Mouse (Mus musculus) lung, postnatal 36 days (tissue): ENCODE results near the gene Ube3b.
A peak's percentile ranks its signal among the peaks of the same experiment; 100 is the strongest.

Experiments
- DNase-seq: peaks from one replicate; pipeline ENCODE4 v3.0.0; 2022; ENCODE audit warnings: mixed read lengths

Gene Ube3b

GRCm38 (mm10) chr5:114428621-114429020 is 48.2 kb downstream of the Ube3b start:
- no peak for DNase-seq

- no peak for DNase-seq
Measured at GRCm38 (mm10) chr5:114429781-114430180, 49.4 kb downstream of the Ube3b start.

- no peak for DNase-seq
Measured at GRCm38 (mm10) chr5:114434359-114434758, 54.0 kb downstream of the Ube3b start.

- DNase-seq: no peak
Measured at GRCm38 (mm10) chr5:114435588-114435987, 55.2 kb downstream of the Ube3b start.

- DNase-seq: peak; percentile 99
Measured at GRCm38 (mm10) chr5:114443566-114444367, 63.4 kb downstream of the Ube3b start, which contains the start of the genes Mmab and Mvk. Mmab (minus strand) TSS chr5:114444060. Mvk (plus strand) TSS chr5:114444269.

- DNase-seq: no peak
Measured at GRCm38 (mm10) chr5:114444368-114444692, 63.9 kb downstream of the Ube3b start.

- peak; percentile 12 for DNase-seq
Measured at GRCm38 (mm10) chr5:114449011-114449410, 68.6 kb downstream of the Ube3b start.

- no peak for DNase-seq
Measured at GRCm38 (mm10) chr5:114456287-114456686, 75.9 kb downstream of the Ube3b start.

GRCm38 (mm10) chr5:114456995-114457605 is 76.7 kb downstream of the Ube3b start:
- DNase-seq: no peak

GRCm38 (mm10) chr5:114461238-114461637 is 80.8 kb downstream of the Ube3b start:
- DNase-seq: peak; percentile 84

GRCm38 (mm10) chr5:114462067-114463040 is 81.9 kb downstream of the Ube3b start:
- no peak for DNase-seq

GRCm38 (mm10) chr5:114464561-114464960 is 84.2 kb downstream of the Ube3b start:
- no peak for DNase-seq

- no peak for DNase-seq
Measured at GRCm38 (mm10) chr5:114465641-114466040, 85.2 kb downstream of the Ube3b start.

- DNase-seq: no peak
Measured at GRCm38 (mm10) chr5:114467019-114467418, 86.6 kb downstream of the Ube3b start.

GRCm38 (mm10) chr5:114467430-114467829 is 87.0 kb downstream of the Ube3b start:
- DNase-seq: peak; percentile 64

GRCm38 (mm10) chr5:114468007-114468406 is 87.6 kb downstream of the Ube3b start:
- no peak for DNase-seq

- DNase-seq: no peak
Measured at GRCm38 (mm10) chr5:114470359-114470758, 90.0 kb downstream of the Ube3b start.
